8 mouse cellular contexts compared by ENCODE assay signal in the genomic region with DNA sequence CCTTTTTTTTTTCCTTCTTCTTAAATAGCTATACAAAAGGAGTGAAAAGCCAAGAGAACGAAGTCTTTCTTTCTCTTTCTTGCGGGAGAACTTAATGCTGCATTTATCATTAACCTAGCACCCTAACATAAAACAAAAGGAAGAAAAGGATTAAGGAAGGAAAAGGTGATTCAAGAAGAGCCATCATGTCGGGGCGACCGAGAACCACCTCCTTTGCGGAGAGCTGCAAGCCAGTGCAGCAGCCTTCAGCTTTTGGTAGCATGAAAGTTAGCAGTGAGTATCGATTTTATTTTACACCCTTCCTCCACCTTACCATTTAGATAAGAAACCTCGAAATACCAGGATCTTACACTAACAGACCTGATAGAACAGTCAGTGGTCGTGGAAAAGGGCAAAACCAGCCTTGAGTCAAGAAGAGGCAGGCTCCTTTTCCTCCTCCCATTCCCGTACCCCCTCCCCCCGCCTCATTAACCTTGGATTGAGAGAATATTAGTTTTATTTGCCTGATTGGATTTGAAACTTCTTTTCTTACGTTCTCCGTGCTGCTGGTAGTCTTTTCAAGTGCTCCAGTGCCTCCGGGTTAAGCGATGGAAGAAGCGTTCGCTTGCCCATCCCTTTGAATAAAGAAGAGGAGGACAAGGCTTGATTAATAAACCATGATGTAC. TPM values are rescaled to one million over a fixed set of nuclear protein-coding genes. Genes with fewer than 3 reads are reported as not detected.
A peak's percentile ranks its signal among the peaks of the same experiment; 100 is the strongest.
DNase-seq lines count a peak whose midpoint lies in the region; ATAC-seq and TF ChIP-seq lines count a peak whose summit lies in the region.

No protein-coding gene starts in this region.

- peak overlapping the region; percentile 99 for H3K9ac ChIP-seq in heart, embryonic 13.5 days
- H3K9ac ChIP-seq in liver, embryonic 13.5 days: peak overlapping the region; percentile 99
- peak overlapping the region; percentile 98 for H3K9ac ChIP-seq in stomach, embryonic 14.5 days (replicated peaks; ENCODE audit: low read depth, low read length)

- H3K4me3 ChIP-seq in layer of hippocampus, adult 2 months: peak overlapping the region; percentile 92
- H3K4me3 ChIP-seq in bone marrow macrophage, adult 2 months (ENCODE audit: insufficient read depth, low read length): peak overlapping the region; percentile 79
- peak overlapping the region; percentile 97 for H3K4me3 ChIP-seq in heart, embryonic 13.5 days
- H3K4me3 ChIP-seq in liver, embryonic 13.5 days (replicated peaks): peak overlapping the region; percentile 97
- H3K4me3 ChIP-seq in stomach, embryonic 14.5 days (ENCODE audit: low read depth, low read length): peak overlapping the region; percentile 88

- ATAC-seq in heart, embryonic 13.5 days (ENCODE audit: extremely low read depth, insufficient number of reproducible peaks, low FRiP score, low TSS enrichment): no peak
- no peak for ATAC-seq in liver, embryonic 13.5 days (ENCODE audit: low read depth)
- no peak for ATAC-seq in stomach, embryonic 14.5 days (ENCODE audit: insufficient number of reproducible peaks, insufficient read depth, low FRiP score, low read depth)

- no peak for TF ChIP-seq POLR2A in bone marrow macrophage, adult 2 months (IDR thresholded peaks at IDR 0.05; ENCODE audit: borderline replicate concordance, low read depth, low read length)

- no peaks in the 10 kb centered on the region for H3K9me3 ChIP-seq in heart, embryonic 13.5 days
- H3K9me3 ChIP-seq in liver, embryonic 13.5 days (replicated peaks): no peaks in the 10 kb centered on the region
- H3K9me3 ChIP-seq in stomach, embryonic 14.5 days (ENCODE audit: control insufficient read depth, low read depth, low read length): no peaks in the 10 kb centered on the region

- no peak for TF ChIP-seq CTCF in layer of hippocampus, adult 2 months (conservative IDR thresholded peaks at IDR 0.05)
- no peak for TF ChIP-seq CTCF in bone marrow macrophage, adult 2 months (IDR thresholded peaks at IDR 0.05; ENCODE audit: low read depth, low read length)

- under 1% methylated on average over 17 of the region's 17 CpGs for WGBS in heart, embryonic 13.5 days
- WGBS in liver, embryonic 13.5 days (ENCODE audit: insufficient replicate concordance): under 1% methylated on average over 17 of the region's 17 CpGs
- WGBS in stomach, embryonic 14.5 days: under 1% methylated on average over 17 of the region's 17 CpGs

- peak overlapping the region; percentile 72 for H3K4me2 ChIP-seq in heart, embryonic 13.5 days
- H3K4me2 ChIP-seq in liver, embryonic 13.5 days: peak overlapping the region; percentile 94
- H3K4me2 ChIP-seq in stomach, embryonic 14.5 days (replicated peaks; ENCODE audit: low read depth, low read length): peak overlapping the region; percentile 53

- H3K27me3 ChIP-seq in heart, embryonic 13.5 days (replicated peaks): no peaks in the 10 kb centered on the region
- no peaks in the 10 kb centered on the region for H3K27me3 ChIP-seq in liver, embryonic 13.5 days
- no peaks in the 10 kb centered on the region for H3K27me3 ChIP-seq in stomach, embryonic 14.5 days (ENCODE audit: control insufficient read depth, insufficient read depth, low read length)

- no peak for DNase-seq in layer of hippocampus, adult 2 months (ENCODE audit: low spot score in 2 of 2)
- DNase-seq in layer of hippocampus, postnatal 36 days: no peak
- no peak for DNase-seq in liver, embryonic 13.5 days
- DNase-seq in left cerebral cortex, adult 9 months (ENCODE audit: low spot score in 2 of 2): no peak
- DNase-seq in testis, postnatal 14 days (ENCODE audit: low spot score): no peak

- H3K27ac ChIP-seq in layer of hippocampus, adult 2 months: peak overlapping the region; percentile 100
- peak overlapping the region; percentile 45 for H3K27ac ChIP-seq in bone marrow macrophage, adult 2 months (ENCODE audit: insufficient read depth, low read depth, low read length)
- peak overlapping the region; percentile 100 for H3K27ac ChIP-seq in heart, embryonic 13.5 days (replicated peaks)
- peak overlapping the region; percentile 99 for H3K27ac ChIP-seq in liver, embryonic 13.5 days
- H3K27ac ChIP-seq in stomach, embryonic 14.5 days (ENCODE audit: low read length): peak overlapping the region; percentile 100

- H3K36me3 ChIP-seq in heart, embryonic 13.5 days: 0 out of 2 replicates have a peak, but pooled peaks cover 4% of the 10 kb centered on the region
- H3K36me3 ChIP-seq in liver, embryonic 13.5 days: peaks cover 6% of the 10 kb centered on the region; the same call in 1 of the 2 replicates
- no peaks in the 10 kb centered on the region for H3K36me3 ChIP-seq in stomach, embryonic 14.5 days (ENCODE audit: control insufficient read depth, insufficient read depth, low read length)

- peaks cover 19% of the 10 kb centered on the region for H3K4me1 ChIP-seq in bone marrow macrophage, adult 2 months (ENCODE audit: control insufficient read depth, insufficient read depth, low read length)
- peaks cover 45% of the 10 kb centered on the region for H3K4me1 ChIP-seq in heart, embryonic 13.5 days
- H3K4me1 ChIP-seq in liver, embryonic 13.5 days (replicated peaks): peaks cover 48% of the 10 kb centered on the region
- peaks cover 28% of the 10 kb centered on the region for H3K4me1 ChIP-seq in stomach, embryonic 14.5 days (ENCODE audit: control insufficient read depth, insufficient read depth, low read length)

RNA-seq across cellular contexts. Expression of a gene that starts 1.7 kb away (rescaled TPM):
- total RNA-seq in layer of hippocampus, adult 2 months (2021): 100 to 1,000 TPM; 152 to 153 TPM
- 100 to 1,000 TPM; 153 to 155 TPM for total RNA-seq in layer of hippocampus, postnatal 36 days (2021)
- 34.7 and 39.2 TPM in 2 replicates for polyA plus RNA-seq in bone marrow macrophage, adult 2 months (2012; ENCODE audit: insufficient read depth, insufficient read length, missing spikeins)
- 36.7 and 39.3 TPM in 2 replicates for polyA plus RNA-seq in heart, embryonic 13.5 days (2015; fragmentation: Nextera tagmentation; extraction: Ambion mirVana)
- 12.8 and 14.3 TPM in 2 replicates for polyA plus RNA-seq in liver, embryonic 13.5 days (2015; fragmentation: Nextera tagmentation; extraction: Ambion mirVana)
- 80.0 and 81.2 TPM in 2 replicates for polyA plus RNA-seq in stomach, embryonic 14.5 days (2014; fragmentation: Nextera tagmentation; extraction: Ambion mirVana)

Comparison
In these comparisons a context has a peak if more than half of its experiments do, and no peak if none do; other contexts are left out.
1. H3K27ac ChIP-seq: peak in every context shown above with its lines; median percentile 100 in layer of hippocampus, adult 2 months; 100 in heart, embryonic 13.5 days; 100 in stomach, embryonic 14.5 days; 99 in liver, embryonic 13.5 days; 45 in bone marrow macrophage, adult 2 months.